Mouse (Mus musculus) G1E (cell line): ENCODE results near the gene Bcar3. TPM values are rescaled to one million over a fixed set of nuclear protein-coding genes. Genes with fewer than 3 reads are reported as not detected.

Source experiments
- ATAC-seq: 2 replicates; pipeline ENCODE4 v1.8.0; 2016; ENCODE audit warnings: mild to moderate bottlenecking; ENCODE audit not compliant: insufficient number of reproducible peaks, poor library complexity, low FRiP score, severe bottlenecking; ENCODE audit errors: extremely low read depth
- DNase-seq: peaks from one replicate; pipeline ENCODE4 v3.0.0; 2012; ENCODE audit warnings: low spot score
- H3K27me3 ChIP-seq: 2 replicates; pipeline ENCODE4 v1.6.1; 2012; ENCODE audit warnings: mild to moderate bottlenecking, low read length, inconsistent platforms; ENCODE audit not compliant: insufficient read depth
- H3K36me3 ChIP-seq: replicated peaks from 2 replicates; pipeline ENCODE3; 2012; ENCODE audit warnings: mild to moderate bottlenecking, inconsistent platforms
- H3K4me1 ChIP-seq: 2 replicates; pipeline ENCODE4 v1.6.1; 2012; ENCODE audit warnings: low read depth, low read length, inconsistent platforms, mixed read lengths; ENCODE audit not compliant: insufficient read depth
- H3K4me3 ChIP-seq: 2 replicates; pipeline ENCODE4 v1.5.1; 2012; ENCODE audit warnings: low read depth, mild to moderate bottlenecking, inconsistent platforms, low read length, moderate library complexity, mixed read lengths
- H3K9me3 ChIP-seq: replicated peaks from 2 replicates; pipeline ENCODE4 v1.6.1; 2012; ENCODE audit warnings: inconsistent platforms
- CTCF ChIP-seq: IDR thresholded peaks from 2 replicates; pipeline ENCODE4 v1.5.1; 2012; ENCODE audit warnings: low read depth, low read length, inconsistent platforms, mixed read lengths
- GATA1 ChIP-seq: IDR thresholded peaks from 2 replicates; pipeline ENCODE4 v1.6.1; 2012; ENCODE audit warnings: borderline replicate concordance, low read length, inconsistent platforms, mixed read lengths
- GATA2 ChIP-seq: IDR thresholded peaks from 2 replicates; pipeline ENCODE4 v1.6.1; 2012; ENCODE audit warnings: low read depth, low read length, inconsistent platforms, borderline replicate concordance
- POLR2AphosphoS5 ChIP-seq: IDR thresholded peaks from 2 replicates; pipeline ENCODE4 v1.6.1; 2012; ENCODE audit warnings: low read depth, low read length, inconsistent platforms; ENCODE audit not compliant: insufficient replicate concordance
- TAL1 ChIP-seq: conservative IDR thresholded peaks from 2 replicates; pipeline ENCODE4 v1.6.1; 2012; ENCODE audit warnings: low read depth, low read length, inconsistent platforms, mixed read lengths
- polyA plus RNA-seq: library from polyadenylated mRNA; stranded (reverse); fragments of >175 nt; gene quantifications from 2 replicates; pipeline ENCODE4 v1.2.3, GENCODE M21; 2012
- total RNA-seq, 2 experiments: library from RNA; stranded (forward) in 1 of 2; stranded (reverse) in 1 of 2; fragments of 200-1000 nt in 1 of 2; fragments of >200 nt in 1 of 2; fragmentation: Nextera tagmentation in 1 of 2; gene quantifications; 2 replicates each; pipeline ENCODE4 v1.2.3; 2014 to 2017

Gene Bcar3
- total and polyA plus RNA-seq, 3 experiments: 0.27 TPM; not detected in 2

- ATAC-seq: no peak
- Histone ChIP-seq H3K27me3 (no peaks in the 10 kb centered on the region; the same call in 1 of the 2 replicates), H3K9me3 (no peaks in the 10 kb centered on the region), H3K4me3 (no peak overlapping the region), H3K4me1 (no peaks in the 10 kb centered on the region), H3K36me3 (no peaks in the 10 kb centered on the region)
- no peak for TF ChIP-seq CTCF
- TF ChIP-seq POLR2AphosphoS5: no peak
- no peak for TF ChIP-seq GATA1
- no peak for TF ChIP-seq GATA2
- no peak for TF ChIP-seq TAL1
- no peak for DNase-seq
These were observed 120.9 kb downstream of the Bcar3 start for GRCm38 (mm10) chr3:122414868-122415267.

GRCm38 (mm10) chr3:122417466-122417865, 123.5 kb downstream of the Bcar3 start:
- Histone ChIP-seq H3K4me1 (no peaks in the 10 kb centered on the region), H3K27me3 (no peaks in the 10 kb centered on the region; the same call in 1 of the 2 replicates), H3K4me3 (no peak overlapping the region), H3K36me3 (no peaks in the 10 kb centered on the region), H3K9me3 (no peaks in the 10 kb centered on the region)
- no peak for DNase-seq
- no peak for ATAC-seq
- TF ChIP-seq POLR2AphosphoS5: no peak
- TF ChIP-seq CTCF: no peak
- TF ChIP-seq TAL1: no peak
- TF ChIP-seq GATA2: no peak
- no peak for TF ChIP-seq GATA1

GRCm38 (mm10) chr3:122418564-122419274, 124.8 kb downstream of the Bcar3 start:
- H3K4me3 ChIP-seq: no peak overlapping the region
- no peak for TF ChIP-seq GATA2
- no peak for TF ChIP-seq CTCF
- no peak for TF ChIP-seq TAL1
- TF ChIP-seq GATA1: no peak
- TF ChIP-seq POLR2AphosphoS5: no peak
- DNase-seq (no peak), ATAC-seq (no peak)
- H3K27me3 ChIP-seq: no peaks in the 10 kb centered on the region; the same call in 1 of the 2 replicates
- H3K4me1 ChIP-seq: no peaks in the 10 kb centered on the region
- H3K9me3 ChIP-seq: no peaks in the 10 kb centered on the region
- H3K36me3 ChIP-seq: no peaks in the 10 kb centered on the region

GRCm38 (mm10) chr3:122419610-122420409, 125.9 kb downstream of the Bcar3 start:
- TF ChIP-seq CTCF (no peak), POLR2AphosphoS5 (no peak), TAL1 (no peak), GATA1 (no peak), GATA2 (no peak)
- Histone ChIP-seq H3K36me3 (no peaks in the 10 kb centered on the region), H3K9me3 (no peaks in the 10 kb centered on the region), H3K27me3 (no peaks in the 10 kb centered on the region; the same call in 1 of the 2 replicates), H3K4me1 (no peaks in the 10 kb centered on the region), H3K4me3 (no peak overlapping the region)
- ATAC-seq: no peak
- DNase-seq: no peak

- Histone ChIP-seq H3K27me3 (no peaks in the 10 kb centered on the region; the same call in 1 of the 2 replicates), H3K9me3 (no peaks in the 10 kb centered on the region), H3K4me3 (no peak overlapping the region), H3K36me3 (no peaks in the 10 kb centered on the region), H3K4me1 (no peaks in the 10 kb centered on the region)
- DNase-seq (no peak), ATAC-seq (no peak)
- TF ChIP-seq POLR2AphosphoS5: no peak
These were observed 126.5 kb downstream of the Bcar3 start for GRCm38 (mm10) chr3:122420410-122420774.

- no peaks in the 10 kb centered on the region for H3K36me3 ChIP-seq
- H3K4me3 ChIP-seq: no peak overlapping the region
- no peaks in the 10 kb centered on the region for H3K4me1 ChIP-seq
- no peak for ATAC-seq
- no peak for DNase-seq
- H3K27me3 ChIP-seq: no peaks in the 10 kb centered on the region; the same call in 1 of the 2 replicates
- no peaks in the 10 kb centered on the region for H3K9me3 ChIP-seq
- no peak for TF ChIP-seq TAL1
- no peak for TF ChIP-seq GATA1
- TF ChIP-seq POLR2AphosphoS5: no peak
- no peak for TF ChIP-seq GATA2
- no peak for TF ChIP-seq CTCF
These were observed 127.2 kb downstream of the Bcar3 start for GRCm38 (mm10) chr3:122421042-122421702.
